Mouse (Mus musculus) right cerebral cortex, postnatal 36 days (tissue): ENCODE measurements at regions not wholly inside any gene's neighbourhood (a gene's known extent, or its start where the extent isn't known, plus 50 kb on each side); places are given as distances from the start of the nearest gene placed in this dataset.

ENCODE experiments used
- DNase-seq, 2 experiments: peaks; one replicate each; pipeline ENCODE4 v3.0.0; 2022; ENCODE audit warnings: low spot score in 2 of 2, mixed read lengths in 1 of 2

- no peak for DNase-seq
Observed at GRCm38 (mm10) chr3:40456070-40456469, 75.0 kb upstream of the Intu start.

- no peak for DNase-seq
Observed at GRCm38 (mm10) chr3:40458490-40458889, 72.6 kb upstream of the Intu start.

GRCm38 (mm10) chr3:40463446-40463845, 67.6 kb upstream of the Intu start:
- DNase-seq, result no peak

GRCm38 (mm10) chr3:40470101-40470500, 61.0 kb upstream of the Intu start:
- no peak for DNase-seq

- no peak for DNase-seq
Observed at GRCm38 (mm10) chr3:40472766-40473165, 58.3 kb upstream of the Intu start.

GRCm38 (mm10) chr3:40480258-40480951, 50.7 kb upstream of the Intu start:
- DNase-seq, result no peak
